Mouse (Mus musculus) frontal cortex, postnatal 36 days (tissue): Measurements from ENCODE around the gene Ergic1.

ENCODE experiments used
- DNase-seq, 2 experiments: peaks; one replicate each; pipeline ENCODE4 v3.0.0; 2022; ENCODE audit warnings: low spot score in 2 of 2

Gene Ergic1

GRCm38 (mm10) chr17:26537722-26538471, 23.4 kb upstream of the Ergic1 start:
- no peak for DNase-seq

DNA sequence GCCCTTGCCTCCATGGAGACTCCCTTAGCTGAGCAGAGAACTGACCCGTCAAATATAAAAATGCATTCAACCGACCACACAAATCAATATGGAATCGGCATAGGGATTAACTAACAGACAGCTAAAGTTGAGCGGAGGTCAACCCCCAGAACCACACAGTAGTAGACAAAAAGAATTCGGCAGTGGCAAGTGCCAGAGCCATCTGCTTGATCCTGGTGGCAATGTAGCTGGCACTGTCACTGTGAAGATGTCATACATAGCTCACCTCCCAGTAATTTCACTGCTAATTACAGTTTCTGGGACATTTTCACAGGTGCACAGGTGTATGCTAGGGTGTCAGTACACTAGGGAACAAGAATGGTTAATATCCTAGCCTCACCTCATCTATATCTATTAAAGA, 21.2 kb upstream of the Ergic1 start:
- DNase-seq: no peak

- no peak for DNase-seq
These were observed 16.8 kb upstream of the Ergic1 start for GRCm38 (mm10) chr17:26544319-26544963.

GRCm38 (mm10) chr17:26547771-26548170, 13.5 kb upstream of the Ergic1 start:
- no peak for DNase-seq

DNA sequence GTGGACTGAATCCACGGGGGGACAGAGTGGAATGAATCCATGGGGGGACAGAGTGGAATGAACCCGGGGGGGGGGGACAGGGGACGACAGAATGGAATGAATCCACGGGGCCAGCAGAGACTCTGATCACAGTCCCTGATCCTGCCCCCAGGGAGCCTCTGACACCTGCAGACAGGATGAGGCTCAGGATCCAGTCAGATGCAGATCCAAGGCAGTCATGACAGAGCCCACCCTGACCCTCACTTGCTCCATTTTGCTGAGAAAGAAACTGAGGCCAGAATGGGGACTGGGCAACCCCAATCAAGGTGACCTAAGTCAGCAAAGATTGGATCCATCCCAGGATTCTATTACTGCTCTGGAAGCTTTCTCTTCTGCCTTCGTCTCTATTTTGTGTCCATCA, 12.7 kb upstream of the Ergic1 start:
- no peak for DNase-seq

DNA sequence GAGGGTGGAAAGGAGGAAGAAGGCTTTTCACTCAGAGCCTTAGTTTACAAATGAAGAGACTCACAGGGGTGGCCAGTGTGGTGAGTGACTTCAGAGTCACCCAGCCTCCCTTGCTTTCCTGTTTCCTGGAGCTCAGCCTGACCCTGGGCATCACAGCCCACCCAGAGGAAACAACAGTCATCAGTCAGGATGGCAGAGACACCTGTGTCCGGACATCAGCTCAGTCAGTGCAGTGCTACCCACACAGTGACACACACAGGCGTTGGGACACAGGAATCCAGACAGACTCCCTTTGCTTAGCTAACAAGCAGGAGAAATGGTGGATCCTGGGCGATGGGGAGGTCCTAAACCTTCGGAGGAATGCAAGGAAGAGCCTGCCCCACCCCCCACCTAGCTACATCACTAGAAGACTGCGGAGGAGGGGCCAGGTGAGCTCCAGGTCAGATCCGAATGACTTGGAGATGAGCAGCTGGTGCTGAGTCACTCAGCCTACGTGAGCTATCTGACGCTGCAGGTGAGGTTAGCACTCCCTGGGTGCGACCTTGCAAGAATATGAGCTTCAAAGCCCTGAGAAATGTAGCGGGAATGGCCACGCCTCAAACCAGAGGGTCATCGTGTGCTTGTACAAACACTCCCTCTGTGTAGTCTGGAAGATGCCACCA, 12.0 kb upstream of the Ergic1 start:
- no peak for DNase-seq

DNA sequence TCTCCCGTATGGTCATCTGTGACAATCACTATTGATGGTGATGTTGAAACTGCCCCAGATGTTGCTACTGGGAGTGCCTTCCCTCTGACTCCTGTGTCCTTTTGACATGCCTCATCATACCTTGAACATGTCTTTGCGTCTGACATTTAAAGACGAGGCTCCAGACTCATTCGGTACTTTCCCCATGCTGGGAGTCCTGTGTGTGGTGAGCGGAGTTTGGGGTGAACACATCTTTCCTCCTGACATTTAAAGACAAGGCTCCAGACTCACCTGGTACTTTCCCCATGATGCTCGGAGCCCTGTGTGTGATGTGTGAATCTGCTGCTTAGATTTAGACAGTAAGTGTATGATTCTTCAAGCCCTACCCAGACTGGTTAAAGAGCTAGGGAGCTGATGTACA, 10.2 kb upstream of the Ergic1 start:
- DNase-seq: no peak

- no peak for DNase-seq
These were observed 8.3 kb upstream of the Ergic1 start for GRCm38 (mm10) chr17:26553033-26553432.

DNA sequence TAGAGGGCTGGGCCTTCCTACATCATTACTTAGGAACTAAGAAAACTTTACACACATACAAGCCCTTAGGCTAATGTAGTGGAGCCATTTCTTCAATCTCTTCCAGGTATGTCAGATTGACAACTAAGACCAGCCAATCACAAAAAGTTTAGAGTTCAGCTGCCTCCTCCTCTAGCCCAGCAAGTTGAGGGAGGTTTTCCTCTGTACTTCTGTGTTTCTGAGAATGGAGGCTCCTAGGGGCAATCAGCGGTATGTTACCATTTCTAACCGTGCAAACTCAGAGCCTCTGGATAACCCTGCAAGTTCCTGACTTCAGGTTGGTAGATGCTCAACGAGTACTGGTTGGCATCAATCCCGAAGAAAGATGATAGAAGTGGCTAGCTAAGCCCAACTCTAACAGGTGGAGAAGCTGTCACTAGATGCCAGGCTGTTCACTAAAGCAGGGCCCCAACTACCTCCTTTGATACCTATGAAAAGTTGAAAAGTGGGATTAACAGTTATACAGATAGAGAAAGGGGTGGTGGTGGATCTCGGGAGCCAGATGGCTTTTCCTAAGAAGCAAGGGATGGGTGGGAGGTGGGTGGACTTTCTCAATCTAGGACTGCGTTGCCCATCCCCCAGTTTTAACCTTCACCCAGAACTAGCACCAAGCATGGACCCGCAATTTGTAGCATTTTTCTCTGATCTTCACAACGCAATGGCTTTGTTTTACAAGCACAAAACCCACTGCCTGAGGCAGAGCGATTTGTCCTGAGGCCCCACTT, 581 bp upstream of the Ergic1 start:
- no peak for DNase-seq

- no peak for DNase-seq
These were observed 427 bp downstream of the Ergic1 start, which contains the start of gene Dusp1 for GRCm38 (mm10) chr17:26561651-26562181. Gene Dusp1 (minus strand): TSS chr17:26562128.

DNA sequence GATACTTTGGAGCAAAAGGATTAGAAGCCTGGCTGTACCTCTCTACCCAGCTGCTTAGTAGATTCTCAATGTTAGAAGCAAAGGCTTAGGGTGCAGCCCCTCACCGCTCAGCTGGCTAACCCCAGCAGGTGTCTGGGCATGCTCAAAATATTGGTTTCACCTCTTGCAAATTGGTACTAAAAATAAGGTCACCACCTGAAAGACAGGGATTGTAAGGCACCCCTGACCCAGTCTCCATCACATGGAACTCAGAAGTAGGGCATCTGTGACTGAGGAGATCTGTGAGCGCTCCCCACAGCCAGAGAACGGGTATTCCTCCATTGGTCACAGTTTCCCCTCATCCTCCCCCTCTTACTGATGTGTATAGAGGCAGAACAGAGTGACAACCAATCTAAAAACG, 1.0 kb downstream of the Ergic1 start:
- no peak for DNase-seq

GRCm38 (mm10) chr17:26563476-26563875, 2.2 kb downstream of the Ergic1 start:
- DNase-seq: no peak

DNA sequence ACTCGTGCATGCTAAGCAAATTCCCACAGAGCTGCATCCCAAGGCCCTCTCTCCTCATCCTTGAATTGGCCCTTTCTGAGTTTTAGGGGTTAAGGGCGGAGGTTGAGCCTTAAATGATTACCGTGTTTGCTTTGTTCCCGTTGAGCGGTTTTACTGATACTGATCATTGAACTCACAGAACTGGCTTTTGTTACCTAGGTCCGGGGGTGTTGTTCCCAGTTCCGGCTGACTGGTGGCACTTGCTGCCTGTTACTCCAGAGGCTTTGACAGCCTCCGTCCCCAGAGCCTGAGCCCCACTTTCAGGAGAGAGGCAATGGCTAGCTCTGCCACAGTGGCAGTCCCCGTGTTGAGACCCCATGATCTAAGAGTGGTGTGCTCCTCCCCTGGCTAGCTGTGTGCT, 3.1 kb downstream of the Ergic1 start:
- DNase-seq: no peak

DNA sequence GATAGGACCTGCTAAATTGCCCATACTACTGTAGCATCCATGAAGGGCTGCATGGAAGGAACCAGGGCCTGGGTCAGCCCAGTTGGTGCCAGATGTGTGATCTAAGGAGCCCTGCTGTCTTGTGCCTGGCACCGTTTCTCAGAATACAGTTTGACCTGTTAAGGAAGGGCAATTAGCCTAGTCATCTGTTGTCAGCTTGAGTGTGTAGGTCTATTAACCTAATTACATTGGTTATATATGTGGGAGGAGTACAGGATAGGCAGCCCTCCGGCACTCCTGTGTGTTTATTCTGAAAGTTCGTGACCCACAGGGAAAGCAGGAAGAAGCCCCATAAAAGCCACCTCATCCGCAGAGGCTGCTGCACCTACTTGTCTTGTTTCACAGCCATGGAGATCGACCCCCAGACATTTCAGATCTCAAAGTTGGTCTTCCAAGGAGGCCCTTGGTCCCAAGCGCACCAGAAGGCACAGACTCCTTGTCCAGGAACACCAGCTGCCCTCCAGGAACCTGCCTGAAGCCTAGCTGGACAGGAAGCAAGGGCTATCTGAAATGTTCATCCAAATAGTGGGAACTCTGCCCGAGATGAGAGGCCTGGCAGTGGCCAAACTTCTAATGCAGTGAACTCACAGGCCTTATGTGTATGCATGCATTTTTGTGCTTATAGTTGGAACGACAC, 6.0 kb downstream of the Ergic1 start:
- no peak for DNase-seq

GRCm38 (mm10) chr17:26567818-26568173, 6.5 kb downstream of the Ergic1 start:
- DNase-seq: no peak

DNA sequence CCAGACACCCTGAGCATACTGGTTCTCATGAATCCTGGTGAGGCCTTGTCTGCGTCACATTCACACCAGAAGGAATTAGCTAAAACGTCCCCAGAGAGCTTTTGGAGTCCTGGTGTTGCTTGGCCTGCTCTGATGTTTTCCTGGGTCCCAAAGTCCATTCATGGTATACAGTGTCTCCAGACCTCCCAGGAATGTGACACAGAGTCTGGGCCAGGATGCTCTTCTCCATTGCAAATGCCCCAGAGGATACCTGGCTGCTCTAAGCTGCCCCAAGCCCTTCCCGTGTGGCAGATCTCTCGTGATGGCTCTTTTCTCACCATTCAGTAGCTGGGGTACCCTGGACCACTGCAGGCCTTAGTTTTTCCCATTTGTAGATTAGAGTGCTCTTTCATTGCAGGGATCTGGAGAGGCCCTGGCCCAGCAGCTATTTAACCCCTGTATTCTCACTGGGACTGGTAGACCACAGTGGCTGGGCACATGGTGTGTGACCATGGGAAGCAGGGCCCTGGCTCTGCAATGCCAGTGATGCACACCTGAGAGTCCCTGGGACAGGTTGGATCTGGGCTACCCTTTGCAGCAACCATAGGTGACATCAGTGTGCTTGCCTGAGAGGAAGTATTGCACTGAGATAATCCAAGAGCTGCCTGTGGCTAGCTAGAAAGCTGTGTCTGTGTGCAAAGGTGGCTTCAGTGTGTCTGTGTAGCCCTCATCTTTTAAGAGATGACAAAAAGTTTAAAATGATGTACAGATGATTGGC, 8.5 kb downstream of the Ergic1 start:
- DNase-seq: no peak

- no peak for DNase-seq
These were observed 9.4 kb downstream of the Ergic1 start for GRCm38 (mm10) chr17:26570651-26571118.

DNA sequence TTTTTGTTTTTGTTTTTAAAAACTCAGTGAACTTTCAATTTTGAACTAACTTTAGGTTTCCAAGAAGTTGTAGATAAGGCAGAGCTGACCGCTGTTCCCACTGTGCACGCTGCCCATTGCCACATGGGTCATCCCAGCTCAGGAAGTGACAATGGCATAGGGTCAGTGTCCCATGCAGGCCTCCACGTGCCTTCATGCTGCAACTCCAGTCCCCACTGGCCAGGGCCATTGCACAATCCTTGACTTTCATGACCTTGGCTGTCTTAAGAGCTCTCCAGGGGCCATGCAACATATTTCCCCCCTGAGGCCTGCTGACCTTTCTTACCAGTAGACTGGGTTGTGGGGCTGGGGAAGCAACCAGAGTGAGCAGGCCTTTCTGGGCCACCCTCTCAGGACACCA, 10.1 kb downstream of the Ergic1 start:
- DNase-seq: no peak

GRCm38 (mm10) chr17:26572265-26572664, 11.0 kb downstream of the Ergic1 start:
- no peak for DNase-seq

DNA sequence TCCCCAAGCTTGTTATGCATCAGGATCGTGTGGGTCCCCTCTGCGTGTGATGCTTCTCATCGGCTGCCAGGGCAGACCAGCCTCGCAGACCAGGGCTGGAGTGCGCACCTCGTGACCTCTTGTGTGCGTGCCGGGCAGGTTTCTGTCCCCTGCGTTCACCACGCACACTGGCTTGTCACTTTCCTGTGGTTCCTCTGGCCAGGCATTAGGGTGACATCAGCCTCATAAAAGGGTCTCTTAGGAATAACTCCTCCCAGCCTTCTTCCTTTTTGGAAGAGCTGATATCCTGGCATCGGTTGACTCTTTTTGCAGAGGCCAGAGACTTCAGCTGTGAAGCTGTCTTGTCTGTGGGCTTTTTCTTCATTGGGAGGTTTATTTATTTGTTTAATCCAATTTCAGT, 12.8 kb downstream of the Ergic1 start:
- no peak for DNase-seq

DNA sequence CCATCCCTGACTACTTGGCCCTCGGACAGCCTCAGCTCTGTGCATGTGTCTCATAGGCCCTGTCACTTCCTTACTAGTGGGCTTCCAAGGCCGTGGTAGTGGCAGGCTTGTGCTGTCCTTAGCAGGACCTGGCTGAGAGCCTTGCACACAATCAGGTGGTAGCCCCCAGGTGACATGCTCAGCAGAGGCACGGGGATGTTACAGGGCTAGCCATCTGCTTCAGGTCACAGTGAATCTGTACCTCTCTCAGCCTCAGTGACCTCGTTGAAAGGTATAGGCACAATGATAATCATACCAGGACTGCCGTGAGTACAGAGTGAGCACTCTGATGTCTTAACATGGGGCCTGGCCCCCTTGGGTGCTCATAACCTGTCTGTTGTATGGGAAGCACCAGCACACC, 13.4 kb downstream of the Ergic1 start:
- no peak for DNase-seq
